Mouse (Mus musculus): ENCODE measurements around the gene Cyb561. TPM values are rescaled to one million over a fixed set of nuclear protein-coding genes. Genes with fewer than 3 reads are reported as not detected.

Cyb561 gene
- 0.88 TPM for polyA plus RNA-seq (2017; shearing (Covaris generic))

GRCm38 (mm10) chr11:105952911-105953386, at the start of gene Cyb561:
Gene Cyb561 (minus strand): TSS chr11:105953336.

GRCm38 (mm10) chr11:105994375-105994774, 41.2 kb upstream of the Cyb561 start, which contains the start of gene Ace3:
Gene Ace3 (plus strand): TSS chr11:105994675.

GRCm38 (mm10) chr11:105967741-105968574, 14.8 kb upstream of the Cyb561 start, which contains the start of gene Ace:
Gene Ace (plus strand): TSS chr11:105967945.

Other genes starting within 250 kb of the Cyb561 start
- gene Ace, start 14.6 kb upstream of the Cyb561 start, polyA plus RNA-seq (2017; shearing (Covaris generic)) = not detected
- not detected for gene Ace3, start 41.3 kb upstream of the Cyb561 start, polyA plus RNA-seq (2017; shearing (Covaris generic))
- 0.14 TPM for gene Kcnh6, start 54.8 kb upstream of the Cyb561 start, polyA plus RNA-seq (2017; shearing (Covaris generic))
- gene Dcaf7, start 83.5 kb upstream of the Cyb561 start, polyA plus RNA-seq (2017; shearing (Covaris generic)) = 67.4 TPM
- 16.8 TPM for gene Taco1, start 112.7 kb upstream of the Cyb561 start, polyA plus RNA-seq (2017; shearing (Covaris generic))
- 15.1 TPM for gene Map3k3, start 131.3 kb upstream of the Cyb561 start, polyA plus RNA-seq (2017; shearing (Covaris generic))
- gene Gm10840, start 207.5 kb upstream of the Cyb561 start, polyA plus RNA-seq (2017; shearing (Covaris generic)) = 1.4 TPM
- 784 TPM for gene Limd2, start 207.5 kb upstream of the Cyb561 start, polyA plus RNA-seq (2017; shearing (Covaris generic))
- gene Strada, start 248.8 kb upstream of the Cyb561 start, polyA plus RNA-seq (2017; shearing (Covaris generic)) = 42.8 TPM

All from CD4-positive, CD25-positive, alpha-beta regulatory T cell, adult 9 weeks (primary cell).